Mouse (Mus musculus): ENCODE measurements around the gene Ntng1.

Ntng1 gene

DNA sequence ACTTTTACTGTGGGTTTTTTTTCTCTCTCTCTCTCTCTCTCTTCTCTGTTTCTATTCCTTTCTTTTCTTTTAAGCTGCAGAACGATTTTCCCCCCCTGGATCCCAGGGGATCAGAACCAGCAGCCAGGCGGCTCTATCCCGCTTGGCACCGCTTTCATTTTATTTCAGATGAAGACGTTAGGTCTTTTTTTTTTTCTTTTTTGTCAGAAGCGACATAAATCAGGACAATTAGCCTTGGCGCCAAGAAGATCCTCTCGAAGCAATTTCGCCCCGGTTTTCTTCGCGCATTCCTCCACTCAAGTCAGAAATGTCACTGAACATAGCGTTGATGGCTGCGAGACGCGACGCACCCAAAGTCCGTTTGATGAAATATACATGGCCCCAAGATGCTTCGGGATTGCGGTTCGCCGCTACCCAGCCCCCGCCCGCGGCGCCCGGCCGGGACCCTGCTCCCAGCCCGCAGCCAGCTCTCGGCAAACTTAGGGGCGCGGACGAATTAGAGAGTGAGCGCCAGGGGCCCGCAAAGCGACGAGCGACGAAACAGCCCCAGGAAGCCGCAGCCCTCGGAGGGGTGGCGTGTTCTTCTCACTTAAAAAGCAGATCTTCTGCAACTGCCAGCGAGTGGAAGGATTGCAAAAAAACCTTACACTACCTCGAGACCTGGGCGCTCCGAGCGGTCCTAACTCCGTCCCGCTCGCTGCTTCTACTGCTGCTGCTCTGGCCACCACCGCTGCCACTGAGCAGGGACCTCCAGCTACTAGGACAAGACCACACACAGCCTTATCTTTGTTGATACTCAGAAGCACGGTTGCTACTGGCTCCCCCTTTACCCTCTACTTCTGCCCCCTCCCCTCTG, at the start of gene Ntng1:
Gene Ntng1 (minus strand): TSS at position 806 of the 856 bp plus-strand sequence.
- no peak for DNase-seq (ENCODE audit: low spot score in 2 of 2)

DNA sequence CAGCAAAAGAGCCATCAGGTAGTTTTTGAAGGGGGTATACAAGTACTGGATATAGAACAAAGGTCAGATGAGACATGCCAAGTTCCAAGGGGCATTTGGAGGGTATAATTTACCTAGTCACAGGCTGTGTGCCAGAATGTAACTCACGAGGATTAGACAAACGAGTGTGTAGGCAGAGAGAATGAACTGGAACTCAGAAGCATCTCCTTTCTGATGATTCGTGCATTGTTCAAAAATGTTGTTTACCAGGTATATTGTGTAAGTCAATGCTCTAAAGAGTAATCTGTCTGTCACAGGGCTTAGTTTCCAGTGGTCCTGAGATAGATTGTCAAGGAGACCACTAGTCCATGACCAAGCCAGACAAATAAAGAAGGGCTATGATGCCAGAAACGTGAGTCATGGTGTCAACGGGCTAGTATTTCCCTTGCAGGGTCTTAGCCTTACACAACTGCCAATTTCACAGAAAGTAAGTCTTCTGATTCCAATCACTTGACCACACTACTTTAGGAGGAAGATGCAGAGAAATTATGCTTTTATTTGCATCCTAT, 43.7 kb upstream of the Ntng1 start:
- DNase-seq (ENCODE audit: low spot score in 2 of 2): no peak

DNA sequence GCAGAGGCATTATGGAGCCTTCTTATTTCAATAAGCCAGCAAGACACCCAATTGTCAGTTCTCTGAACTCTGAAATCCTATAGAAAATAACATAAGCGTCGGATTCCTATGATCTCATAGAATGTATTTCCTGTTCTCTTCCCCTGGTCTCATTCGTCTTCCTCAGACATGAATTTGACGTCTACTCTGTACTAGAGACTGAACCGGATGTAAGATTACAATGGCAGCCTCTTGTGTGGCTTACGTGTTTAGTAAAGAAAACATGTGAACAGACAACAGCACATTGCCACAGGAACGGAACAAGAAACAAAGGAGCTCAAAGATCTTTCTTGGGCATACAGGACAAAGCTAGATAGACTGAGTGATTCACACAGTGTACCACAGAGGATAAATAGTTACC, 5.3 kb upstream of the Ntng1 start:
- no peak for DNase-seq (ENCODE audit: low spot score in 2 of 2)

DNA sequence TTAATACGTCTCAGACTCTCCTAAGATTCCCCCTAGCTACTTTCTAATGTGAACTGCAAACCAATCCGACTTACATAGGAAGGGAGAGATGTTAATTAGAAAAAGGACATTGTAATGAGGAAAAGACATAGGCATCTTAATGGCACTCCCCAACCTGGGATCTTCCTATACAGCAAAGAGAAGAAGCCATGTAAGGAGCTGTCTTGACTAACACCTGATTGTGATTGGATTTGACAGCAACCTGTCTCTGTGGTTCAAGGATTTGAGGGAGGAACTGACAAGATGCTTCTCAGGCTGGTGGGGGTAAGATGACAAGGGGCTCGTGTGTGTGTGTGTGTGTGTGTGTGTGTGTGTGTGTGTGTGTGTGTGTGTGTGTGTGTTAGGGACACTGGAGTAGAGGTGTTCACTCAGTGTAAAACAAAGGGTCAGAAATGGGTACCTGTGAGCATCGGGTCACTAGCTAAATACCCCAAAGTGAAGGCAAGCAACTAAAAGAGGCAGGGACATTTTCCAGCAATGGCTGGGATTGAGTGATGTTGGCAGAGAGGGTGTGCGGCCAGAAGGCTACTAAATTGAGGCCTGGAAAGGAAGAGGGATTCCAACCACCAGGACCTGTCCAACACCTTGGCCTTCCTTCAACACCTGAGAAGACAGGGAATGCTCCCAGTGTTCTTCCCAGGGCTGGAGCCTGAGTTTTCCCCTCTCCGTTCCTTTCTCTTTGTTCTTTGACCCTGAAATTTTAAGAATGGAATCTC, 667 bp upstream of the Ntng1 start:
- DNase-seq (ENCODE audit: low spot score in 2 of 2): no peak

DNA sequence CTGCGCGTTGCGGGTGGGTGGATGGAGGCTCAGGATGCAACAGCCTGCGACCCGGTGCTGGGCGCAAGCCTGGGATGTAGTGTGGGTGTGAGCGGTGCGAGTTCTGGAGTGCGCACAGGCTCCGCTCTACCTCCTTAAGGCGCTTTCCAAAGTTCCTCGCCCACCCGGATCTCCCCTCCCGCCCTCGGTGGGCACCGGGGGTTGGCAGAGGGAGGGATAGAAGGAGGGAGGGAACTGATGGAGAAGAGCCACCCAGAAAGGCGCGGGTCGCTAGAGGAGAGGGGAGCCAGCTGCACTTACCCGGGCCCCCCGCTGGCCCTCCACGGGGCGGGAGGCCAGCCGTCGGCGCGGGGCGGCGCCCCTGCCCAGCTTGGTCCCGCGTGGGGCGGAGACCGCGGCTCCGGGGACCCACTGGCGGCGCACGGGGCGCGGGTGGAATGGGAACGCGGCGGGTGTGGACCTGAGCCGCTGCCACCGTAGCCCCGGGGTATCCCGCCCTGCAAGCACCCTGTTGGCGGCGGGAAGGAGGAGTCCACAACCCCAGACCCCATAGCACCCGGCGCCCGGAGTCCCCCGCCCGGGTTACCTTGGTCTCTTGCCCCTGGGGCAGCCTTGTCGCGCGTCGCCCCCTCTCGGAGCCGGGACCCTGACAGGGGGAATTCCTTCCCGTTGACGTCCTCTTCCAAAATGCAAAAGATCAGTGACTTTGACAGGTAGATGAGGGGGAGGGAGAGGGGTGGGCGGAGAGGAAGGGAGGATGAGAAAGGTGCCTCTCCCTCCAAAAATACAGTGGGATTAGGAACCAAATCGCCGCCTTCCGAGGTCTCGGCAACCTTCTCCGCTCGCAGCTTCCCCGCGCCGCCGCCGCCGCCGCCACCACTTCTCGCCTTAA, 1.3 kb downstream of the Ntng1 start:
- no peak for DNase-seq (ENCODE audit: low spot score in 2 of 2)

DNA sequence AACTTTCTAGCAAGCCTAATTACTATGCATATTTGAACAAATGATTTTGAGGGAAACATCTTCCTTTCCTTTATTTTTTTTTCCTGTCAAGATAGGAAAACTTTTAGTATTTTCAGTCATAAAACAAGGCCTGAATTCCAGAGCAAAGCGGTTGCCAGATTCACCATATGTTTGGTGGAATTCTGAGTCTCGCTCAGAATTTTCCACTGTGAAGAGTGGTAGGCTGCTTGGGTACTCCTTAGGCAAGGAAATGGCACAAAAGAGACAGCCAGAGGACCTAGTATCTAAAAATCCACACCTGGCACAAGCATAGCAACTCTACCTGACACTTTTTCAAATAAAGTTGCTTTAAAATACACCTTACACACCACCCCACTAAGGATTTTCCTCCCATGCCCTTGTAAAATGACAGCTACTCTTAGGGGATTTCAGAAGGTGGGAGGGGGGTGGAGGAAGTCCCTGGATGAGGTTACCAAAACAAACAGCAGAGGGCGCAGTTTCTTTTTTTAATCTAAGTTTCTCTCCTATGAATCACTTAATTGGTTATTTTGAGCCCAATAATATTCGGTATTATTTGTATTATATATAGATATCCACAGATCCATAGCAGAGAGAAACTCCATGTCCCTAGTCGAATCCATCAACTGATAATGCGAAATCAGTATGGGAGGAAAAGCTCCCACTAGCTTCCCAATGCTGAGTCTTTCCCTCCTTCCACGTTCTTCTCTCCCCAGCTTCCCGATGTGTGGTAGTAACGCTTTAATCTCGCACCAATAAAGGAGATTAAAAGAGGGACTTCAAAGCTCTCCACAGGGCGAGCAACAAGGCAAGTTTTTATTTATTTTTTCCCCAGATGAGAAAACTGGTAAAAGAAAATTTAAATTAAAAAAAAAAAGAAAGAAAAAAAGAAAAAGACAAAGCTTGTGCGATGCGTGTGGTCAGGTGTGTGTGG, 2.2 kb downstream of the Ntng1 start:
- DNase-seq (ENCODE audit: low spot score in 2 of 2): no peak

DNA sequence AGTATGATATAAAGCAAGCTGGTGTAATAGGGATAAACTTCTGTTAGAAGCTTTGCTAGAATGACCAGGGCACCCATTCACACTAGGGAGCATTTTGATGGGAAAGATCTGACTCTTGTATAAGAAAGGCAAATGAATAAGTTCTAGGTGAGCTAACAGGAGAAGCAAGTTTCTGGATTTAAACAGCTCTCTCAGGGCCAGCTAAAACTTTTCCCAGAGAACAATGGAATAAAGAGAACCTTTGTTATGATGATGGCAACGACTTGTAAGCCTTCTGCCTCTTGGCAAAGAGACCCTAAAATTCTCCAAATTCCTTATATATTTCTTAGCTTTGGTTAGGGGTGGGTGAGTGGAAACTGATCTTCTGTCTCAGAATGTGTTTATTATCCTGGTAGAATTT, 7.7 kb downstream of the Ntng1 start:
- DNase-seq (ENCODE audit: low spot score in 2 of 2): no peak

DNA sequence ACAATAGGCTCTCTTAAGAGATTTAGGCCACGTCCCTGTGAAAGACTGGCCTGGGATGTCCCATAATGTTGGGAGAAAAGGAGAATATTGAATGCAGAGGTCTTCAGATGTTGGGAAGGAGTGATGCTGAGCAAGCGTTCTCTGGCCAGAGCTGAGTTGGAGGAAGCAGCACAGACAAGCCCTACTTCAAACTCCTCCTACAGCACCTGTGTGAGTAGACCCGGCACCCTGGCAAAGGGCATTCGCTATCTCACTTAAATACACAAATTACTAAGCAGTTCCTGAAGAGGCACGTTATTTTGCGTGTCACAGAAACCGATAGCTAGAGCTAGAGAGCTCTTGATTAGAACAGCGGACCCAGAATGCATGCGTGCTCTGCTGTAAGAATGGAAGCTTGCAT, 10.7 kb downstream of the Ntng1 start:
- no peak for DNase-seq (ENCODE audit: low spot score in 2 of 2)

DNA sequence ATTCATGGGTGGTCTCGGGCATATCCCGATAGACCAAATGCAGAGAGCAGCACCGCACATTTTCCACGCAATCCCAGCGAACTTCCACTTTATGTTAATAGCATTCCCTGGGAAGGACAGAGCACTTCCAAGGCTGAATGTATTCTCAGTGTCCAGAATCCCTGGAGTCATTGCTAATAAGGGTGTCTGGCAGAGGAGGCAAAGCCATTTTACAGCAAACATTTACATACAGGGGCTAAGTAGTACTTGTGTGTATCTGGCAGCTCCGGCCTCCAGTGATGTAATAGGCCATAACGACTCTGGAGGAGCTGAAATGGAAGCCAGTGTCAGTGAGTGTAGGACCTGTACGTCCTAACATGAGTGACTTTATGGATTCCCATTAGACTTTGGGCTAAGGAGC, 11.5 kb downstream of the Ntng1 start:
- DNase-seq (ENCODE audit: low spot score in 2 of 2): no peak

DNA sequence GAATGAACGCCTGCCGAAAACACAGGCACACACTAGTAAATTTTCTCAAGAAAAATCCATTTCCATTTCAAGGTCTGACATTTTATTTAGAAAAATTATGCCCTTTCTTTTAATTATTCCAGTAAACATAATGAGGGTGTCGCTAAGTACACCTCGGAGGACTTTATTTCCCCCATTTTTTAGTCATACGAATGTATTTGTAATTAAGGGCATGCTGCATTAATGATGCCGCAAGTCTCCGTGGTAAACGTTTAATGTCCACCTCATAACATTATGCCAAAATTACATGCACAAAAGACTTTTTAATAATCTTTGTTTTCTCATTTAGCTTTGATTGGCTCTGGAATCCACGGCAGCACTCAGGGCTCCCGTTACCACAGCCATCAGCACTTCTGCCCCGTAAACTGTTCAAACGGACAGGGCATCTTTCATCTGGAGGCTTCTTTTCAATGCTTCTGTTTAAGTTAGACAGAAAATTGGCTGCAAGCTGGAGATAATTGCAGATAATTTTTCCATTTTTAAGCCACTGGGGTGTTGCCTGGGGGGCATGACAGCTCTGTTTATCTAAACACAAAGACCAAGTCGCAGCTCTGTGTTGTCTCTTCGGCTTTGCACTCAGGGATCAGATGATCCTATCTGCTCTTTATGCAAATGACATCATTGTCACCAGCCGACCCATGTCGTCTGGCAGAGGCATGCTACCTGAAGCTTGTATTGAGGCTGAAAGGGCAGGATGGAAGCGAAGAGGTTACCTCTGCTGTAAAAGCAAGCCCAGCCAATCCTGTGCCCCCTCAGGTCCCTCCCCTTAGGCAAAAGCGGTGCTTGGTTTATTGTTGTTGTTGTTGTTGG, 12.5 kb downstream of the Ntng1 start:
- no peak for DNase-seq (ENCODE audit: low spot score in 2 of 2)

DNA sequence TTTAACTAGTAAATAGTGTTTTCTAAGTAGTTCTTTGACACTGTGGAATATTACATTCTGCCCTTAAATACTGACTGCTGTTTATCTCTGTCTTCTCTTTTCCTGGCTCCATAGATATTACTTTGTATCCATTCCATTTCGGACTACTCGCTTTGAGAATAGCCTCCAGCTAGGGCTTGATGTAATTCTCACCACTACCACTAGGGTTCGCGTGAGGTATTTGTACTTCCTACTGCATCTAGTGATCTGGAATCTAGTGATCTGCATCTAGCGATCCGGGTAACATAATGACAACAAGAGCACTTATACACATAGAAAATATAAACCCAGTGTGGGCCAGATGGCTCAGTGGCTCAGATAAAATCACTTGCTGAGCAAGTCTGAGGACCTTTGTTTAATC, 14.2 kb downstream of the Ntng1 start:
- no peak for DNase-seq (ENCODE audit: low spot score in 2 of 2)

DNA sequence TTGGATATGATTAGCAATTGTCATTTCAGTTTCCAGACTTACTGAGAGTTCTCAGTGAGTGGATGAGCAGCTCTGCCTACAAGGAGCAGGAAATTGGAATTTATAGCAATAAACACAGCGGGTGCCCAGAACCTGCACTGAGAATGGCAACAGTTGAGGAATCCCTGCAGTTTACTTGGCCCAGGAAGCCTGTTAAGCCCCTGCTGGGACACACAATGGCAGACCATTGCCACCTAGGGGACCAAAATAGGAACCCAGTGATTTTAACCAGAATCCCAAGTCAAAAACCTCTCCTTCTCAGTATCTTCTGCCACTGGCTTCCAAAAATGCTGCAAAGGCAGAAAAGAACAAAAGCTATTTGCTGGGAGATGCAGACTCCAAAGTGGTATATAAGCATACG, 37.8 kb downstream of the Ntng1 start:
- no peak for DNase-seq (ENCODE audit: low spot score in 2 of 2)

DNA sequence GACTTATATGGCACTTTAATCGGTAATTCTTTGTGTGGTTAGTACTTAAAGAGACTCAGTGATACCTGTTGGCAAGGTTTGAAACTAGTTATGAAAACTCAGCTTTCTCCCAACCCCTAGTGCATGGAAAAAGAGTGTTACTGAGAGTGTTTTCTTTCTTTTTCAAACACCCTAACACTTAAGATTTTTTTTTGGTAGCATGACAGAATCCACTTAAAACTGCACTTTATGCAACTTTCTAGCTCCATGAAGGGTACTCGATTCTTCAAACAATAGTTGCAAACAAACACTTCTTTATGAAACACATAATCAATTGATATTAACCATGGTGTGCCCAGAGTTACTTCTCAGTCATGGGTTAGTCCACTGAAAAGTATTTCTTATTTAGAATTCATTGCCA, 49.4 kb downstream of the Ntng1 start:
- no peak for DNase-seq (ENCODE audit: low spot score in 2 of 2)

DNA sequence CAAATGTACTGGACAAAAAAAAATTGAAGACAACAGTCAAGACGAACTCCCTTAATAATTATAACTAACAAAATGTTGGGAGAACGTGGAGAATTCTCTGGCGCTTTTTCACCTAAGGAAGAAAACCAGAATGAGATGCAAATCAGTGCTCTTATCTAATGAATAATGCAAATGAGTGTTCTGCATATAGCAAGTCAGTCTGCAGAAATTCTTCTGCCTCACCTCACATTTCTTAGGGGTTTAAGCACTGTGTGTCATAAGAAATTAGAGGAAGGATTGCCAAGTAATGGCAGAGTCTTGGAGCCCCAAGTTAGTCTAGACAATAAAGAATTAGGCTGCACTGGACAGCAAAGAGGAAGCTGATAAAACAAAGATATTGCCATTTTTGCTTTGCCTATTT, 49.8 kb downstream of the Ntng1 start:
- DNase-seq (ENCODE audit: low spot score in 2 of 2): no peak

DNA sequence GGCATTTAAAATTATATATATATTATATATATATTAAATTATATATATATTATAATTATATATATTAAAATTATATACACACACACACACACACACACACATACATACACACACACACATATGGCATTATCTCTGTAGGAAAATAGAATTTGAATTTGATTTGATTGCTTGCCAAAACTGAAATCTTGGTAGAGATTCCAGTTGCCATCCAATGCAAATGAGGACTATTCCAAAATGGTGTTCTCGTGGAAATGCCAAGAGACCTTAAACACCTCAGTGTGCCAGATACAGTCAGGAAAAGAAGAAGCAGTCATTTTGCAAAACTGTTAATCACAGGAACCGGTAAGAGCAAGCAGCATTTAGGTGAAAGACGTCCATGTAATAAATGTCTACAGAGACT, 51.3 kb downstream of the Ntng1 start:
- DNase-seq (ENCODE audit: low spot score in 2 of 2): no peak

DNA sequence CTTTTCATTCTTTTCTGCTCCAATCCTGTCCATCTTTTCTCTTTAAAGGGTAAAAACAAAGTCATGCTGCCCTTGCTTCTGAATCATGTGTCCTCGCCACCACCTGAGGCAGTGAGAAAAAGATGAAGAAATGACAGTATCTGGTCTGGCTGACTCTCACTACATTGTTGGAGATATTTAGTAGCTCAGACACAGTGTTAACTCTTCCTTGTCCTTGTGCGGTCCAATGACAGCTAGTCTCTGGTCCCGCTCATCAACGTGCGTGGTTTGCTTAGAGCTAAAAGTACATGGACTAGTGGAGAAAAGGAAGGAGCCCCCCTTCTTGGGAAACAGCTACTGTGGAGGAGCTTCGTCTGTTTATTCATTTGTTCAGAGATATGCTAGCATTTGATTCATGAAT, 56.6 kb downstream of the Ntng1 start:
- DNase-seq (ENCODE audit: low spot score in 2 of 2): no peak

DNA sequence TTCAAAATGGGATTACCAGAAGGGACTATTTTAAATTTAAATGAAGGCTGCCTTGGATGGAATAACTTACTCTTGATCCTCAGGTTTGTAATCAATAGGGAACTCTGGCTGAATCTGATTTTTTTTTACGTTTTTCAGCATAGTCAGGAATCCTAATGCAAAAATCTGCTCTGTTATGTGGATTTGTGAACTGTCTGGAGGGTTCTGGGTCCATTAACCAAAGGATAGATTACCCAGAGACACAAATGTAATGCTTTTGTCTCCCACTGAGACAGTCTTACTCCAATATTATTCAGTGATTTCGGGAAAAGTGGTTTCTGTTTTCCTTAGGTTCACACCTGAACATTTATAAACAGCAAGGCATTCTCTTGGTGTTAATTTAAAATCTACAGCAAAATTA, 58.5 kb downstream of the Ntng1 start:
- DNase-seq (ENCODE audit: low spot score in 2 of 2): no peak

DNA sequence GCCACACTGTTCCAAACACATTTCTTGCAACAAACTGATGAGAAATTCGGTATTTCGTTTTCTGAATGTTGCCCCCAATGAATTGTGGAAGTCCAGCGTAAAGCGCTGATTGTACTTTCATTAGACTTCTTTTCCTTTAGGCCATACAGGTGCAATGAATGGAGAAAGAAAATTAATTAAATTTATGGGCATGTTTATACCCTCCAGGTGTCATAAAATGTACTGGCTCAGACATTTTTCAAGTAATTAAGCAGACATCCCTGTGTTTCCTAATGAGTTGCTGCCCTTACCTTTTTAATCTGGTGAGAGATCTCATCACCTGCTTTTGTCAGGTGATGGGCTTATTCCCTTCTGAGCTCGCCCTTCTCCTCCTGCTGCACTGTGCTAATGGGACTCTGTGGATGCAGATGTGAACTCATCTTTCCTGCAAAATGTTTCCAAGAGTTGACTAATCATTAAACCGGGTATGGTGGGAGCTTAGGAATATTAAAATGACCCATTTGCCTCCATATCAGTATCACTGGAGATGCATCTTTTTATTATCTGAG, 79.0 kb downstream of the Ntng1 start:
- no peak for DNase-seq (ENCODE audit: low spot score in 2 of 2)

DNA sequence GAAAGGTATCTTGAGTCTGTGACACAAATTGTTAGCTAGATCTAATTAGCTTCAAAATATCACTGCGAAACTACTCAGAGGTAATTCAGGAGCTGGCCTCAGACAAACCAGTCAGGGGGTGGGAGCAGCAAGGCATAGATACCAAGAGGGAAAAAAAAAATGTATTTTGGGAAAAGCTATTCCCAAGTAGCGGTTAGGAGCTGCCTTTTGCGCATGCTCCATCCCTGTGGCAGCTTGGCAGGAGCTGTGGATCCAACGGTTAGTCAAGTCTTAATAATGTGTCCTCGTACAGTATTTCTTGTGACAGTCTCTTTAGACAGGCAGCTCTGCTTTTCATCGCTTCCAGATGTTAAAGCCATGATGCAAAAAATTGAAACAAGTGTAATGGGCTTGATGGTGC, 87.9 kb downstream of the Ntng1 start:
- DNase-seq (ENCODE audit: low spot score in 2 of 2): no peak

DNA sequence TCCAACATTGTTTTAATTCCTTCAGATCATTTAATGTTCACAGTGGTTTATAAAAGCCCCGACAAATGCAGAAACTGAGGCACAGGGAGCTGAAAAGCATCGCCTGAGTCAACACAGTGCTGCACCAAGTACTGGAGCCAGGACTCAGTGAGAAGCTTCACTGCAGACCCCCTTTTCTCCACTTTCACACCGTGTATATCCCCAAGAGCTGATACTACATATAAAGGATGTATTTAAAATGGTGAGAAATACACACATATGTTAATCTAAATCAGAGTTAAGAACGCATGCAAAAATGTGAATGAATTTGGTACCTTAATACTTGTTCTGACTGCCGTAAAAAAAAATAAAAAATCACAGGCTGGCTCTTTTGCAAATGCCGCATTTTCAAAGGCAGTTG, 88.4 kb downstream of the Ntng1 start:
- DNase-seq (ENCODE audit: low spot score in 2 of 2): no peak

Measured in natural killer cell, adult 2 months (primary cell).